Mouse (Mus musculus) embryo, embryonic 10 days (tissue): ENCODE measurements around the gene Abca2.

ENCODE experiments used
- DNase-seq: peaks from one replicate; pipeline ENCODE4 v3.0.0-alpha.2; 2015; ENCODE audit warnings: low spot score

Gene Abca2

DNA sequence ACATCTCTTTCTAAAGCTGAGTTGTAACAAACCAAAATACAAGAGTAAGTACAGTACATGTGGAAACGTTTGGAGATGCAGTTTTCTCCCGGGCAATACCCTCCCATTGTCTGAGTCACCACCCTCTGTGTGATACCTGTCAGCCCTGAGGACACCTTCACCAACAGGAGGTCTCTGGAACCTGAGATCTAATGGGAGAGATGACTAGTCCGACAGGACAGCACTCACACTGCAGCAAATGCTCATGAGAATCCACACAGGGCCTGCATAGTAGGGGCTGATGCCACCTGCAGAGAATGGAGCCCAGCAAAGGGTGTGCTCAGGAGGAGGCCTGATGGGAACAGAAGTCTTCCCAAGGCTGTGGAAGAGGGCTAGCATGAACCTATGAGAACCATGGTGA lies 32.9 kb downstream of the Abca2 start:
- DNase-seq: no peak

GRCm38 (mm10) chr2:25463630-25464029 lies 35.1 kb downstream of the Abca2 start:
- DNase-seq: no peak

DNA sequence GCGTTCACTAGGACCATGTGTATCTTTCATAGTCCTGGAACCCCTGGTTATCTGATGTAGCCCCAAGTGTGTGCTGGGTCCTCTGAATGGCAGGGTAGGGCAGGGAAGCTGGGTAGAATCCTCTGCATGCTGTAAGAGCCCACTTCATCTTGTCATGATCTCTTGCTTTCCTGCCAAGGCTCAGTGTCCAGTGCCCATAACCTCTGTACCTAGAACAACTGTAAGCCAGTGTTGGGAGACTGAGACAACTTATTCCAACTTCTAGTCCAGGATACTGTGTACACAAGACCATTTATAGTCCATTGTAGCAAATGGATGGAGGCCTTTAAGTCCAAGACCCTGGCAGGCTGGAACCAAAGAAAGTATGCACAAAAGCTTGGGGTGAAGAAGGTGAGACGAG lies 36.8 kb downstream of the Abca2 start:
- no peak for DNase-seq

GRCm38 (mm10) chr2:25465816-25466635 lies 37.5 kb downstream of the Abca2 start:
- peak; percentile 20 for DNase-seq

GRCm38 (mm10) chr2:25467606-25468303 lies 39.3 kb downstream of the Abca2 start:
- no peak for DNase-seq

GRCm38 (mm10) chr2:25468962-25469915 lies 40.7 kb downstream of the Abca2 start:
- no peak for DNase-seq

DNA sequence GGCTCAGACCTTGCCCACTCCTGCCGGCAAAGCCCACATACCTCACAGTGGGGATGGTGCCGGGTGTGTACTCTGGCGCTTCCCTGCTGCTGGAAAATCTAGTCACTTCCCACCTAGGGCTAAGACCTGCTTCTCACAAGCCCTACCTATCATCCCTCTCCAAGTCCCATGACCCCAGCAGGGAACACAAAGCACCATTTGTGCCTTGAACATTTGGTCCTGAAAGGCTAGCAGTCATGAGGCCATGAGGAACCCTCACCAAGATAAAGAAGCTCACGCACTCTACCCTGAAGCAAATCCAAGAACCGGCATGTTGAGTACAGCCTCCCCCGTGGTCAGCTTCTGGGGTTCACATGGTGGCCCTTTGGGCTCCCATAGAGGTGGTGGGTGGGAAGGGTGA lies 41.5 kb downstream of the Abca2 start, which contains the start of gene Ptgds:
TSS of gene Ptgds (minus strand) at position 78 of the 400 bp plus-strand sequence.
- no peak for DNase-seq

GRCm38 (mm10) chr2:25472550-25472949 lies 44.0 kb downstream of the Abca2 start:
- no peak for DNase-seq

GRCm38 (mm10) chr2:25477541-25477940 lies 49.0 kb downstream of the Abca2 start:
- DNase-seq: no peak

GRCm38 (mm10) chr2:25477967-25478675 lies 49.6 kb downstream of the Abca2 start:
- no peak for DNase-seq

GRCm38 (mm10) chr2:25479551-25480311 lies 51.2 kb downstream of the Abca2 start:
- no peak for DNase-seq

GRCm38 (mm10) chr2:25480541-25480940 lies 52.0 kb downstream of the Abca2 start:
- no peak for DNase-seq

- peak; percentile 46 for DNase-seq
Observed at GRCm38 (mm10) chr2:25482969-25483368, 54.5 kb downstream of the Abca2 start.

- no peak for DNase-seq
Observed at GRCm38 (mm10) chr2:25484901-25485647, 56.6 kb downstream of the Abca2 start.

DNA sequence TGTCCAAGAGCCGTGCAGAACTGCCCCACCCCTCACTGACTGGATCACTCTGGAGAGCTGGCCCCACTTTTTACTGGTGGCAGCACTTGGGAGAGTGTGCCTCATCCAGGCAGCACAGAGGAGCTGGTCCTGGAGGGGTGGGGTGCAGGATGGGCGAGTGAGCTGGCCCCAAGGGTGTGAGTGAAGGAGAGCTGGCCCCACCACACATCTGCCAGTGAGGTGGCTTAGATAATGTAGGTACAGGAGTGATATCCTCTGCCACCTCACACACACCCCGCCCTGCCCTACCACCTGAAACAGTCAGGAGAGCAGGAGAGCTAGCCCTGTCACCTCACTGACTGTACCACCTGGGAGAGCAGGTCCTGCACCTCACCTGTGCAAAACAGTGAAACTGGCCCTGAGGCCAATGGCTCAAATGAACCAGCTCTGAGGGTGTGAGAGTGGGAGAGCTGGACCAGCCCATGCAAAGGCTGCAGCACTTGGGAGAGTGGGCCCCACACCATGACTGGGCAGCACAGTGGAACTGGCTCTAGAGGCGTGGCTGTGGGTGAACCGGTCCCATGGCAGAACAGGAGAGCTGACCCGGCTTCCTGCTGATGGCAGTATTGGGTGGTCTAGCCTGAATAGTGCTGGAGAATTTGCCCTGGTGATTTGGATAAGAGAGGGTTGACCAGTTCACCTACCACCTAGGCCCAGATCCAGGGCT lies 59.6 kb downstream of the Abca2 start:
- no peak for DNase-seq

- DNase-seq: no peak
Observed at GRCm38 (mm10) chr2:25488671-25489068, 60.2 kb downstream of the Abca2 start.

- DNase-seq: no peak
Observed at GRCm38 (mm10) chr2:25492988-25493387, 64.5 kb downstream of the Abca2 start.

- DNase-seq: no peak
Observed at GRCm38 (mm10) chr2:25493476-25493961, 65.0 kb downstream of the Abca2 start, which contains the start of gene Lcn12. Gene Lcn12, minus strand, starts transcription at chr2:25493911.

- DNase-seq: peak; percentile 65
Observed at GRCm38 (mm10) chr2:25496462-25496861, 68.0 kb downstream of the Abca2 start.
